Mouse (Mus musculus) liver, embryonic 14.5 days (tissue): ENCODE measurements around the gene Upk3b.

Source experiments
- CTCF ChIP-seq: IDR thresholded peaks from 2 replicates; pipeline ENCODE4 v1.5.1; 2016; ENCODE audit warnings: antibody characterized with exemption, low read depth, control low read depth
- EP300 ChIP-seq: IDR thresholded peaks from 2 replicates; pipeline ENCODE4 v1.6.1; 2016; ENCODE audit warnings: antibody characterized with exemption, low read depth

- TF ChIP-seq CTCF, result no peak
- no peak for TF ChIP-seq EP300
Measured at GRCm38 (mm10) chr5:136084891-136085651, 46.8 kb downstream of the Upk3b start.
